Mouse (Mus musculus) hematopoietic stem cell, adult 5-6 weeks (primary cell): ENCODE results near the gene Med25. TPM values are rescaled to one million over a fixed set of nuclear protein-coding genes. Genes with fewer than 3 reads are reported as not detected.
"Not testable (repeated sequence)": the region's sequence is repeated elsewhere in the genome, so short reads cannot be mapped to it uniquely, and the experiment has no call there.

Experiments
- ATAC-seq, 2 experiments: fragments of 125-278 bp in 1 of 2; replicated peaks in 1 of 2; 2 replicates each; pipeline ENCODE4 v1.8.0; 2016 to 2017; ENCODE audit warnings: inconsistent platforms in 2 of 2, mild to moderate bottlenecking in 2 of 2, moderate number of reproducible peaks in 2 of 2, low read depth in 1 of 2, moderate TSS enrichment in 1 of 2; ENCODE audit not compliant: low FRiP score in 2 of 2, poor library complexity in 2 of 2, severe bottlenecking in 2 of 2, insufficient read depth in 1 of 2, low TSS enrichment in 1 of 2
- total RNA-seq: library from RNA; stranded (forward); fragments of 172-1452, 232-1000 nt; gene quantifications from 2 replicates; pipeline ENCODE4 v1.2.3, GENCODE M21; 2017

The Med25 gene
- total RNA-seq, 1 experiment from 2014 or later, result 11.8 TPM

GRCm38 (mm10) chr7:44895593-44896434 is 3.3 kb upstream of the Med25 start, which contains the start of gene Fuz:
Fuz (plus strand) TSS chr7:44896079.
- ATAC-seq, result peak; percentile 80 to 81

GRCm38 (mm10) chr7:44895206-44895592 is 2.7 kb upstream of the Med25 start:
- ATAC-seq, result no peak

- ATAC-seq, result no peak
Measured at GRCm38 (mm10) chr7:44894175-44894574, 1.7 kb upstream of the Med25 start.

- no peak for ATAC-seq
Measured at GRCm38 (mm10) chr7:44893197-44893596, 685 bp upstream of the Med25 start.

GRCm38 (mm10) chr7:44891611-44892010 is 901 bp downstream of the Med25 start:
- no peak for ATAC-seq

GRCm38 (mm10) chr7:44890737-44891136 is 1.8 kb downstream of the Med25 start:
- ATAC-seq, result no peak

GRCm38 (mm10) chr7:44890180-44890579 is 2.3 kb downstream of the Med25 start:
- ATAC-seq, result no peak

GRCm38 (mm10) chr7:44888256-44889105 is 4.0 kb downstream of the Med25 start:
- ATAC-seq, result no peak

- peak in 1 of 2 experiments; percentile 30; a peak in 1 of 4 replicates for ATAC-seq
Measured at GRCm38 (mm10) chr7:44886964-44887363, 5.5 kb downstream of the Med25 start.

- ATAC-seq, result no peak
Measured at GRCm38 (mm10) chr7:44884637-44885036, 7.9 kb downstream of the Med25 start.

GRCm38 (mm10) chr7:44883036-44883435 is 9.5 kb downstream of the Med25 start:
- ATAC-seq, result no peak

GRCm38 (mm10) chr7:44877833-44878232 is 14.7 kb downstream of the Med25 start:
- ATAC-seq, result no peak

- ATAC-seq, result not testable (repeated sequence)
Measured at GRCm38 (mm10) chr7:44871774-44872173, 20.7 kb downstream of the Med25 start.

GRCm38 (mm10) chr7:44871181-44871580 is 21.3 kb downstream of the Med25 start:
- ATAC-seq, result no peak

GRCm38 (mm10) chr7:44870614-44871013 is 21.9 kb downstream of the Med25 start:
- ATAC-seq, result no peak

- peak; percentile 85 to 91 for ATAC-seq
Measured at GRCm38 (mm10) chr7:44869697-44870528, 22.6 kb downstream of the Med25 start, which contains the start of gene Ptov1. Ptov1 (minus strand) TSS chr7:44869788.

GRCm38 (mm10) chr7:44868919-44869696 is 23.4 kb downstream of the Med25 start:
- ATAC-seq, result no peak
